In the genomic region with DNA sequence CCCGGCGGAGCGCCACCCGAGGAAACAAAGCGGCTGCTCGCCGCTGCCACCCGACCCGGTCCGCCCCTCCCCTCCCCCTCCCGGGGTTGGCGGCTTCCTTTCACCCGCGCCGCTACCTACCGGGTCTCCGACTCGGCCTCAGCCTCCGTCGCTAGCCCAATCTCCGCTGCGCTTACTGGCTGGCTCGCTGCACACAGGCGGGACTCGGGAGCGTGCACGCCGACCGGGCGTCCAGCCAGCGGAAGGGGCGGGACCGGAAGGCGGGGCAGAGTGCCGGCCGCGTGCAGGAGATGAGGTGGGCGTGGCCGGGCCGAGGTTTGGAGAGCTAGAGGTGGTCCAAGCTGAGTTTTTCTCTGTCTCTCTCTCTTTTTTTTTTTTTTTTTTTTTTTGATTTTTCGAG, we compare ENCODE assay signal across 8 mouse cellular contexts. TPM values are rescaled to one million over a fixed set of nuclear protein-coding genes. Genes with fewer than 3 reads are reported as not detected.
DNase-seq lines count a peak whose midpoint lies in the region; ATAC-seq and TF ChIP-seq lines count a peak whose summit lies in the region.

No protein-coding gene starts in this region.

- H3K4me2 ChIP-seq in forebrain, embryonic 15.5 days (replicated peaks): peak overlapping the region; percentile 64
- peak overlapping the region; percentile 64 for H3K4me2 ChIP-seq in lung, embryonic 14.5 days

- H3K4me1 ChIP-seq in forebrain, embryonic 15.5 days: peaks cover 17% of the 10 kb centered on the region
- H3K4me1 ChIP-seq in lung, embryonic 14.5 days (ENCODE audit: insufficient read depth): no peaks in the 10 kb centered on the region
- peaks cover 5% of the 10 kb centered on the region; the same call in 1 of the 2 replicates for H3K4me1 ChIP-seq in olfactory bulb, adult 2 months (ENCODE audit: control insufficient read depth, insufficient read depth, low read length)
- peaks cover 6% of the 10 kb centered on the region for H3K4me1 ChIP-seq in thymus, adult 2 months (replicated peaks; ENCODE audit: control insufficient read depth, insufficient read depth, low read length)

- peak; percentile 98 for ATAC-seq in forebrain, embryonic 15.5 days (replicated peaks)
- peak; percentile 97 for ATAC-seq in lung, embryonic 14.5 days (ENCODE audit: insufficient read depth)

- H3K4me3 ChIP-seq in forebrain, embryonic 15.5 days: peak overlapping the region; percentile 55
- H3K4me3 ChIP-seq in layer of hippocampus, adult 2 months: peak overlapping the region; percentile 85
- H3K4me3 ChIP-seq in lung, embryonic 14.5 days (ENCODE audit: low read depth, low read length): peak overlapping the region; percentile 79
- peak overlapping the region; percentile 94 for H3K4me3 ChIP-seq in olfactory bulb, adult 2 months (ENCODE audit: insufficient read depth, low read depth, low read length)
- peak overlapping the region; percentile 66 for H3K4me3 ChIP-seq in thymus, adult 2 months (ENCODE audit: control insufficient read depth, insufficient read depth, low read length)

- peak overlapping the region; percentile 72 for H3K9ac ChIP-seq in forebrain, embryonic 15.5 days (replicated peaks)
- H3K9ac ChIP-seq in lung, embryonic 14.5 days: peak overlapping the region; percentile 91

- H3K27me3 ChIP-seq in forebrain, embryonic 15.5 days: no peaks in the 10 kb centered on the region
- H3K27me3 ChIP-seq in lung, embryonic 14.5 days (ENCODE audit: insufficient read depth, low read length): no peaks in the 10 kb centered on the region
- no peaks in the 10 kb centered on the region for H3K27me3 ChIP-seq in thymus, adult 2 months (ENCODE audit: control insufficient read depth, insufficient read depth, low read length)

- TF ChIP-seq CTCF in layer of hippocampus, adult 2 months (conservative IDR thresholded peaks at IDR 0.05): no peak
- TF ChIP-seq CTCF in lung, embryonic 14.5 days (IDR thresholded peaks at IDR 0.05; ENCODE audit: low read depth): no peak
- no peak for TF ChIP-seq CTCF in olfactory bulb, adult 2 months (IDR thresholded peaks at IDR 0.05; ENCODE audit: insufficient read depth, low read depth, low read length)
- TF ChIP-seq CTCF in thymus, adult 2 months (IDR thresholded peaks at IDR 0.05; ENCODE audit: borderline replicate concordance, control insufficient read depth, extremely low read depth, insufficient read depth, low read length, poor library complexity): peak; percentile 59; the same call in 1 of the 2 replicates

- peak; percentile 59 for TF ChIP-seq POLR2A in olfactory bulb, adult 2 months (IDR thresholded peaks at IDR 0.05; ENCODE audit: insufficient read depth, low read depth, low read length)
- TF ChIP-seq POLR2A in thymus, adult 2 months (IDR thresholded peaks at IDR 0.05; ENCODE audit: control insufficient read depth, extremely low read depth, insufficient read depth, low read length, poor library complexity): peak; percentile 61

- H3K27ac ChIP-seq in forebrain, embryonic 15.5 days (replicated peaks): peak overlapping the region; percentile 90
- H3K27ac ChIP-seq in layer of hippocampus, adult 2 months: peak overlapping the region; percentile 94
- peak overlapping the region; percentile 91 for H3K27ac ChIP-seq in lung, embryonic 14.5 days (ENCODE audit: low read depth)
- H3K27ac ChIP-seq in olfactory bulb, adult 2 months (ENCODE audit: insufficient read depth, low read depth, low read length): peak overlapping the region; percentile 69
- no peak overlapping the region for H3K27ac ChIP-seq in thymus, adult 2 months (ENCODE audit: control insufficient read depth, insufficient read depth, low read length)

- intact Hi-C loops in heart, postnatal 36 days (cut with DNase I): loop anchor here (1.0 kb wide), 1 partner anchor 10 kb away; no protein-coding TSS in a partner anchor

- DNase-seq in ES-CJ7 (ENCODE audit: low read depth, low spot score): peak; percentile 92
- peak; percentile 97 for DNase-seq in cerebellum, adult 11 months
- DNase-seq in heart, postnatal 36 days: peak; percentile 99 to 100
- peak; percentile 97 to 99 for DNase-seq in layer of hippocampus, adult 2 months (ENCODE audit: low spot score in 2 of 2)
- DNase-seq in lung, embryonic 14.5 days: peak; percentile 99
- peak; percentile 98 for DNase-seq in thymus, adult 2 months

- no peaks in the 10 kb centered on the region for H3K9me3 ChIP-seq in forebrain, embryonic 15.5 days
- H3K9me3 ChIP-seq in lung, embryonic 14.5 days (ENCODE audit: low read depth, low read length): no peaks in the 10 kb centered on the region

- under 1% methylated on average over 40 of the region's 41 CpGs for WGBS in forebrain, embryonic 15.5 days
- under 1% methylated on average over 41 of the region's 41 CpGs for WGBS in lung, embryonic 14.5 days
- WGBS in olfactory bulb, adult 2 months: 1% methylated on average over 41 of the region's 41 CpGs
- under 1% methylated on average over 40 of the region's 41 CpGs for WGBS in thymus, adult 2 months

- no peaks in the 10 kb centered on the region for H3K36me3 ChIP-seq in forebrain, embryonic 15.5 days
- peaks cover 13% of the 10 kb centered on the region for H3K36me3 ChIP-seq in lung, embryonic 14.5 days (ENCODE audit: insufficient read depth)
- no peaks in the 10 kb centered on the region for H3K36me3 ChIP-seq in thymus, adult 2 months (ENCODE audit: control insufficient read depth, insufficient read depth, low read length)

RNA-seq across cellular contexts. Expression of gene Nmt1, which starts 11.1 kb away (rescaled TPM):
- polyA plus RNA-seq in forebrain, embryonic 15.5 days (2015; fragmentation: Nextera tagmentation; extraction: Ambion mirVana): 41.0 and 43.9 TPM in 2 replicates
- 10 to 100 TPM; 65.2 to 68.7 TPM for total RNA-seq in heart, postnatal 36 days (2021)
- total RNA-seq in layer of hippocampus, adult 2 months (2021): 100 to 1,000 TPM; 169 to 173 TPM
- polyA plus RNA-seq in lung, embryonic 14.5 days (2014; fragmentation: Nextera tagmentation; extraction: Ambion mirVana): 64.4 and 72.4 TPM in 2 replicates
- polyA plus RNA-seq in olfactory bulb, adult 2 months (2012; ENCODE audit: insufficient read depth, insufficient read length, low replicate concordance, missing spikeins): 557 TPM in 1 of 2 replicates, not detected in the other
- 52.5 and 60.8 TPM in 2 replicates for polyA plus RNA-seq in thymus, adult 2 months (2012; rRNA removed)

RNA-seq across cellular contexts. Expression of gene Dcakd, which starts 11.2 kb away (rescaled TPM):
- polyA plus RNA-seq in forebrain, embryonic 15.5 days (2015; fragmentation: Nextera tagmentation; extraction: Ambion mirVana): 152 and 168 TPM in 2 replicates
- total RNA-seq in heart, postnatal 36 days (2021): 10 to 100 TPM; 70.4 to 81.3 TPM
- total RNA-seq in layer of hippocampus, adult 2 months (2021): 10 to 100 TPM; 77.1 to 80.3 TPM
- polyA plus RNA-seq in lung, embryonic 14.5 days (2014; fragmentation: Nextera tagmentation; extraction: Ambion mirVana): 218 and 225 TPM in 2 replicates
- not detected in 2 replicates for polyA plus RNA-seq in olfactory bulb, adult 2 months (2012; ENCODE audit: insufficient read depth, insufficient read length, low replicate concordance, missing spikeins)
- 77.5 and 88.2 TPM in 2 replicates for polyA plus RNA-seq in thymus, adult 2 months (2012; rRNA removed)
